Mouse (Mus musculus) limb, embryonic 14.5 days (tissue): ENCODE measurements at regions not wholly inside any gene's neighbourhood (a gene's known extent, or its start where the extent isn't known, plus 50 kb on each side); places are given as distances from the start of the nearest gene placed in this dataset.
A peak's percentile ranks its signal among the peaks of the same experiment; 100 is the strongest.

Experiments used
- ATAC-seq: fragments of 200-750 bp; cut with Nextera tagmentation; 2 replicates; pipeline ENCODE4 v1.8.0; 2017; ENCODE audit warnings: low read depth, moderate number of reproducible peaks, moderate TSS enrichment; ENCODE audit not compliant: low FRiP score
- DNase-seq: peaks from one replicate; pipeline ENCODE4 v3.0.0-alpha.2; 2015; ENCODE audit warnings: low spot score
- H3K27ac ChIP-seq: fragments of 300-500 bp; sonication (generic); replicated peaks from 2 replicates; pipeline ENCODE4 v1.5.1; 2014; ENCODE audit warnings: low read depth, mild to moderate bottlenecking, low read length, moderate library complexity, mixed read lengths
- H3K27me3 ChIP-seq: fragments of 300-500 bp; sonication (generic); 2 replicates; pipeline ENCODE4 v1.6.1; 2014; ENCODE audit warnings: low read length, mixed read lengths; ENCODE audit not compliant: control insufficient read depth, insufficient read depth
- H3K36me3 ChIP-seq: fragments of 300-500 bp; sonication (generic); 2 replicates; pipeline ENCODE4 v1.6.1; 2014; ENCODE audit warnings: mild to moderate bottlenecking, low read length, moderate library complexity, mixed read lengths; ENCODE audit not compliant: control insufficient read depth, insufficient read depth
- H3K4me1 ChIP-seq: fragments of 300-500 bp; sonication (generic); 2 replicates; pipeline ENCODE4 v1.6.1; 2014; ENCODE audit warnings: antibody characterized with exemption, low read length, mixed read lengths; ENCODE audit not compliant: control insufficient read depth, insufficient read depth
- H3K4me2 ChIP-seq: fragments of 300-500 bp; sonication (generic); replicated peaks from 2 replicates; pipeline ENCODE4 v1.6.1; 2014; ENCODE audit warnings: low read depth, mild to moderate bottlenecking, low read length, moderate library complexity; ENCODE audit not compliant: severe bottlenecking
- H3K4me3 ChIP-seq: fragments of 300-500 bp; sonication (generic); replicated peaks from 2 replicates; pipeline ENCODE4 v1.5.1; 2014; ENCODE audit warnings: low read length
- H3K9ac ChIP-seq: fragments of 300-500 bp; sonication (generic); 2 replicates; pipeline ENCODE4 v1.6.1; 2014; ENCODE audit warnings: mild to moderate bottlenecking, low read depth, low read length, moderate library complexity; ENCODE audit not compliant: severe bottlenecking
- H3K9me3 ChIP-seq: fragments of 300-500 bp; sonication (generic); 2 replicates; pipeline ENCODE4 v1.6.1; 2016; ENCODE audit warnings: low read length; ENCODE audit not compliant: control insufficient read depth
- POLR2A ChIP-seq: fragments of 200-500 bp; IDR thresholded peaks from 2 replicates; pipeline ENCODE4 v1.8.0; 2012; ENCODE audit warnings: inconsistent platforms, mild to moderate bottlenecking, moderate library complexity, borderline replicate concordance; ENCODE audit not compliant: insufficient read depth, insufficient read length; ENCODE audit errors: extremely low read depth
- WGBS: fragments of 180-500 bp; shearing (Covaris S2); extraction: QIAGEN DNeasy Blood & Tissue Kit; methylation state at CpG from one replicate; pipeline ENCODE4 v1.1.7; 2014; 5-methylcytosine and 5-hydroxymethylcytosine counted together

- H3K4me2 ChIP-seq, result no peak overlapping the region
- no peaks in the 10 kb centered on the region for H3K36me3 ChIP-seq
- H3K4me3 ChIP-seq, result no peak overlapping the region
- no peaks in the 10 kb centered on the region for H3K27me3 ChIP-seq
- H3K9ac ChIP-seq, result no peak overlapping the region
- peaks cover 6% of the 10 kb centered on the region for H3K4me1 ChIP-seq
- 78% methylated on average over 8 of the region's 8 CpGs for WGBS
- no peak for ATAC-seq
- no peaks in the 10 kb centered on the region for H3K9me3 ChIP-seq
- H3K27ac ChIP-seq, result no peak overlapping the region
- DNase-seq, result no peak
- TF ChIP-seq POLR2A, result no peak
These were observed 97.5 kb downstream of the Inhbb start for GRCm38 (mm10) chr1:119324551-119324950.

GRCm38 (mm10) chr1:119322279-119322995 lies 99.6 kb downstream of the Inhbb start:
- H3K9ac ChIP-seq, result no peak overlapping the region
- H3K4me2 ChIP-seq, result no peak overlapping the region
- 75% methylated on average over 10 of the region's 10 CpGs for WGBS
- H3K27me3 ChIP-seq, result no peaks in the 10 kb centered on the region
- DNase-seq (no peak), ATAC-seq (no peak)
- H3K4me3 ChIP-seq, result no peak overlapping the region
- no peaks in the 10 kb centered on the region for H3K9me3 ChIP-seq
- no peak for TF ChIP-seq POLR2A
- H3K27ac ChIP-seq, result no peak overlapping the region
- no peaks in the 10 kb centered on the region for H3K4me1 ChIP-seq
- no peaks in the 10 kb centered on the region for H3K36me3 ChIP-seq

- ATAC-seq (no peak), DNase-seq (no peak)
- Histone ChIP-seq H3K27me3 (no peaks in the 10 kb centered on the region), H3K4me2 (no peak overlapping the region), H3K9me3 (no peaks in the 10 kb centered on the region), H3K27ac (no peak overlapping the region), H3K36me3 (no peaks in the 10 kb centered on the region), H3K9ac (no peak overlapping the region), H3K4me1 (no peaks in the 10 kb centered on the region), H3K4me3 (no peak overlapping the region)
- no peak for TF ChIP-seq POLR2A
- 85% methylated on average over 8 of the region's 8 CpGs for WGBS
These were observed 100.2 kb downstream of the Inhbb start for GRCm38 (mm10) chr1:119321799-119322198.

GRCm38 (mm10) chr1:119317006-119317405 lies 105.0 kb downstream of the Inhbb start:
- Histone ChIP-seq H3K27ac (no peak overlapping the region), H3K36me3 (no peaks in the 10 kb centered on the region), H3K9me3 (no peaks in the 10 kb centered on the region), H3K4me3 (no peak overlapping the region), H3K27me3 (no peaks in the 10 kb centered on the region), H3K4me1 (no peaks in the 10 kb centered on the region), H3K4me2 (no peak overlapping the region), H3K9ac (no peak overlapping the region)
- DNase-seq, result no peak
- no peak for TF ChIP-seq POLR2A
- no peak for ATAC-seq
- WGBS, result 79% methylated on average over 4 of the region's 4 CpGs

GRCm38 (mm10) chr1:119308719-119309365 lies 113.2 kb downstream of the Inhbb start:
- no peak overlapping the region for H3K27ac ChIP-seq
- H3K4me2 ChIP-seq, result no peak overlapping the region; the same call in 1 of the 2 replicates
- TF ChIP-seq POLR2A, result no peak
- no peaks in the 10 kb centered on the region; the same call in 1 of the 2 replicates for H3K4me1 ChIP-seq
- H3K9me3 ChIP-seq, result no peaks in the 10 kb centered on the region
- 29% methylated on average over 9 of the region's 9 CpGs for WGBS
- no peaks in the 10 kb centered on the region for H3K27me3 ChIP-seq
- H3K36me3 ChIP-seq, result no peaks in the 10 kb centered on the region
- DNase-seq (peak; percentile 18), ATAC-seq (peak; percentile 53)
- H3K4me3 ChIP-seq, result no peak overlapping the region
- no peak overlapping the region for H3K9ac ChIP-seq
